Mouse (Mus musculus): ENCODE measurements at regions not wholly inside any gene's neighbourhood (a gene's known extent, or its start where the extent isn't known, plus 50 kb on each side); places are given as distances from the start of the nearest gene placed in this dataset.

DNA sequence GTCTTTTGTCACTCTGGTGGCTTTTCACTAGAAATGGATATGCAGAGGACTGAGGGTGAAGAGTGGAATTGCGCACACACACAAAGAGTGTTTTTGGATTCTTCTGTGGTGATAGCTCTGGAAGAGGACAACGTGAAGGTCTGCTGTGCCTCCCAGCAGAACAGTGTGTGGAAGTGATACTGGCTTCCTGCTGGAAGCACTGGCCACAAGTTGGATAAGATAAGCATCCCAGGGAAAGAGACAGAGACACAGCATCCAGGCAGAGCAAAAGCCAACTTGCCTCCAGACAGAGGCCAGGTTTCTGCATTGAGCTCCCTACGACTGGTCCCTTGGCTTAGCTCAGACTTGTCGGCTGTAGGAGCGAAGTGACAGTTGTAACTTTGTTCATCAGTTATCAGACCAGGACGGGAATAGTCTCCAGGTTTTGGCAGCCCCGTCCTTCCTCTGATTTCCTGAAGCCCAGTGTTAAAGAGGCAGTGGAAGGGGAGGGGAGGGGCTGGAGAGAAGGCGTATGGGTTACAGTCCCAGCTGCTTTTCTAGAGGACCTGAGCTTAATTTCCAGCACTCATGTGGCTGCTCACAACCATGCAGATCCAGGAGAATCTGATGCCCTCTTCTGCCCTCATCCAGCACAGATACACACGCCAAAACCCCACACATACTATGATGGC is 89.2 kb downstream of the Tmem170b start:
- no peak for DNase-seq (ENCODE audit: low read depth, low spot score)

DNA sequence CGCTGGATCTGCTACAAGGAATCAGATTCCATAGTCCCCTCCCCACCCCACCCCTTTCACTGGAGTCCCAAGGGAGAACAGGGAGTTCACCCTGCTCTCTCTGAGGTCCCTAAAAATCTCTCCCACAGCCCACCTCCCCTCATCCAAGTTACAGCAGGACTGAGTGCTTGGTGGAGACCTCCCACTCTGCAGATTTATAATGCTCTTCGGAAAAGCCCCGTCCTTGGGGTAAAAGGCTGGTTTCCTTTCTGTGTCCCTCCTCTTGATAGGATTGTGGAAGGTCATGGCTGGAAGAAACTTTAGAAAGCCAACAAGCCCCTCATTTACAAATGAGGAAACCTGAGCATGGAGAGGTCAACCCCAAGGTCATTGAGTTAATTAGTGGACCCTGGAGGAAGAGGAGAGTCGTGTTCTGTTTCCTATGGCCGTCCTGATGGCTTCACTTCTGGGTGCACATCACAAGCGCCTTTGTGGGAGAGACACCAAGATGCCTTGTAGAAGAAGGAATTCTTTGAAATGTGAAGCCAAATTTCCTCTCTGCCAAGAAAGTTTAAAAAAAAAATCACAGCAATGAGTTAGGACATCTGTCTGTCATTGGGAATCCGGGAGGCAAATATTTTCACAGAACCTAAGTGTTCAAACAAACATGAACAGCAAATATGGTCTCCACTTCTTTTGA is 91.2 kb downstream of the Tmem170b start:
- no peak for DNase-seq (ENCODE audit: low read depth, low spot score)

DNA sequence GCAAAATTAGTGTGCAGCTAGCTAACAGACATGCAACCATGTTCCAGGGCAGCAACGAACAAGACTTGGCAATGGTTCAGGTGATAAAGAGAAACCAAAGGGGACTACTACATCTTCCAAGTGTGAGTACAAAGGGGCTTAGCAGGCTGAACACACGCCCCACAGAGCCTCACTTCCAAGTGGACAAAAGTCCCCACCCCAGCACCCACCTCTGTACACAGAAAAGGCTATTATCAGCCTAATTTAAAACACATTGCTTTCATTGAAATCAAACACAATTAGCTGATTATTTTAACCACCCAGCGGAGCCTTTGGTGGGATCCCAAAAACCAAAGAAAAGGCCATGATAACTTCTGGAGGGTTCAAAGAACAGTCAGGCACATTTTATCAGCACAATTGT is 95.6 kb downstream of the Tmem170b start:
- DNase-seq (ENCODE audit: low read depth, low spot score): no peak

DNA sequence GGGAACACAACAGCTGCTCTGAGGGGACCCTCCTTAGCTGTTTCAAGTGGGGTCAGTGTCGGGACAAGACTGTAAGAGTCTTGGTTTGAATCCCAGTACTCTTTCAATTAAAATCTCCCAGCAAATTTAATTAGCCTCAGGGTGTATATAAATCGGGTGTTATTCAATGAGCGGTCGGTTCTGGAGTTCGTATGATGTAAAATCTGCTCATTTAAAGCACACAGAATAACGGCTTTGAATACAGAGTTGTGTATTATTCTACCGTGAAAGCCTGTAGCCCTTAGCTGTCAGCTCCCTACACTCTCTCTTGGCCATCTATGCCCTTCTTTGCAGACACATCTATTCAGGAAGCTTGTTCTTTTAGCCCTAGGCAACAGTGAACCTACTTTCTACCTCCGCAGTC is 96.1 kb downstream of the Tmem170b start:
- DNase-seq (ENCODE audit: low read depth, low spot score): no peak

DNA sequence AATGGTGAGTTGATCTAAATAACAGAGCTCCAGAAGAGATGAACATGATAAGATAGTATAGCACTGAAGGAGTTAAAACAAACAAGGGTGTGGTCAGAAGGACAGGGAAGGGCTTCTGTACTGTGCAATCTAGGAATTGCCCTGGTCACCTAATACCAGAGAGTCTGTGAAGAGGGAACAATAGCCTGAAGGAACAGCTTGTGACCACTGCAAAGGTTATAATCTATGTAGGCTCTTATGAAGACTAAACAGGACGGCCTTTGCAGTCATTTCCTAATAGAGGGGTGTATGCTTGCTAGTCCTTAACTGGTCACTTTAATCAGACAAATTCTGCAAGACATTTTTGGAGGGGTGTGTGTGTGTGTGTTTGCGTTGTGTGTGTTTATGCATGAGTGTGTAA is 97.5 kb downstream of the Tmem170b start:
- DNase-seq (ENCODE audit: low read depth, low spot score): no peak

DNA sequence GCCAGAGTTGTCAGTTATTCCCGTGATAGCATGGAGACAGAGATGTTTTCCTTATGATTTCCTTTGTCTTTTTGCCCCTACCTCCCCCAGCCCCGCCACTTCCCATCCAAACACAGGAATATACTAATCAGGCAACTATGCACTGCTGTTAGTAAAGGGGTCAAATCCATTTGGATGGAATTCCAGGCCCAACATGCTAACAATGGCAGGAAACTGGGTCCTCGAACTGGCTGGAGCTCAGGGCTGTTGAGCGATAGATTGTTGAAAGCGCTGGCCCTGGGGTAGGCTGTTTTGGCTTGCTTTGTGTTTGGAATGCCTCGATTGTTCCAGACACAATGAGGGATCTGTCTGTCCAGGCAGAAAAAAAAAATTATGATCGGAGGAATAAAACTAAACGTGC is 97.9 kb downstream of the Tmem170b start:
- no peak for DNase-seq (ENCODE audit: low read depth, low spot score)

DNA sequence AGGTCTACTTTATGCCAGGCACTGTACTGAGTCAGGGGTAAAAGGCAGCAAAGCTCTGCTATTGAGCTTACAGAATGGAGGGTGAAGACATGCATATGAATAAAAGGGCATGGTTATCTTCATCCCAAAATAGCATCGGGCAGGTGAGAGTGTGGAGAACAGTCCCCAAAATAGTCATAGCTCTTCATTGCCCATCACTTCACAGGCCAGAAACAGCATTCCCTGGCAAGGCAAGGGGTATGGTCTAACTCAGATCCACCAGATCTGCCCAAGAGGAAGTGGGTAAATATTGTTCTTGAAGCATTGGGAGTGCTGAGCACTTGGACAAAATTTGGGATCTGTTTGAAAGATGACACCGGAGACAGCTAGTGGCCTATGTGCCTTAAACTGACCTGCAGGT is 99.1 kb downstream of the Tmem170b start:
- no peak for DNase-seq (ENCODE audit: low read depth, low spot score)

DNA sequence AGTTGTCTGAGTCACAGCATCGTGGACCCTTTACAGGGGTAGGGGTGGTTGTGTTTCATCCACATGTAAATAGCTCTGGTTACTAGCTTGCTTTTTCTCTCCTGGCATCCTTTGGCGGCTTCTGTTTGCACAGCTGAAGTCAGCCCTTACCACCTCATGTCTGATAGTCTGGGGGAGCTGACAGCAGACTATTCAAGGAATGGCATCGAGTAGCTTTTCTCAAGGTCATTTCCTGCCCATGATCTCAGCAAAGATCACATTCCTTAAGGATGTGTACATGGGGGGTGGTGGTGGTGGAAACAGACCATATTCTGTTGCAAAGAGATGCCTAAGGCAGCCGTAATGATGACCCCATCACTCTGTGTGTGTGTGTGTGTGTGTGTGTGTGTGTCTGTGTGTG is 99.9 kb downstream of the Tmem170b start:
- DNase-seq (ENCODE audit: low read depth, low spot score): peak; percentile 85

DNA sequence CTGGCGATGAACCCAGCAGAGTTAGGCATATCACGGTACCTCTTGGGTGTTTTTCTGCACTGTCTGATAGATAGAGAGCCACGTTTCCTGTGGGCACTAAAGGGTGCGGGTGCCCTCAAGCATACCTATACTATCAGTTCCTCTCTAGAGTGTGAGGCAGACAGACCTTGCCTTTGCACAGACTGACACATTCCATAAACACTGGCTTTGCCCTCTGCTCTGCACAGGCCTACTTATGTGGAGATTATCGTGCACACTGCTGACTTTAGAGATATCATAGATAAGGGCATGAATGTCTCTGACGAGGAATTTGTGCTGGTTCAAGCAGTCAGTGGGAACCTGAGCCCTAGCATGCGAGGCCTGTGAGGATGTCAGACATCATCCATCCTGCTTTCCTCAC is 102.1 kb downstream of the Tmem170b start:
- DNase-seq (ENCODE audit: low read depth, low spot score): no peak

DNA sequence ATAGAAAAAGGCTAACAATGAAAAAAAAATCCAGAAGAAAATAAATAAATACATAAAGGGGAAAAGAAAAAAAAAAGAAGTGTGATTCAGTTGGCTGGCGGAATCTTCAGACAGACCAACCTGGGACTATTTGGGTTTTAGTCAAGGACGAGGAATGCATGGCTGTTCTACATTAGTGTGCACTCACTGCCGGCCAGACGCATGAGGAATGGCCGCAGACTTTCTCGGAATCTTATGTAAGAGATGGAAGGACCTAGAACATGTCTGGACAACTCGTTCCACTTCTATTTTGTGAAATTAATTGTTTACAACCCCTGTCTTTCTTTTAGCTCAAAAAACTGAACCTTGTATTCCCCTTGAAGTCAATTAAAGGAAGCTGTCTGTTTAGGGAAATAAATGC is 103.4 kb downstream of the Tmem170b start:
- peak; percentile 67 for DNase-seq (ENCODE audit: low read depth, low spot score)

DNA sequence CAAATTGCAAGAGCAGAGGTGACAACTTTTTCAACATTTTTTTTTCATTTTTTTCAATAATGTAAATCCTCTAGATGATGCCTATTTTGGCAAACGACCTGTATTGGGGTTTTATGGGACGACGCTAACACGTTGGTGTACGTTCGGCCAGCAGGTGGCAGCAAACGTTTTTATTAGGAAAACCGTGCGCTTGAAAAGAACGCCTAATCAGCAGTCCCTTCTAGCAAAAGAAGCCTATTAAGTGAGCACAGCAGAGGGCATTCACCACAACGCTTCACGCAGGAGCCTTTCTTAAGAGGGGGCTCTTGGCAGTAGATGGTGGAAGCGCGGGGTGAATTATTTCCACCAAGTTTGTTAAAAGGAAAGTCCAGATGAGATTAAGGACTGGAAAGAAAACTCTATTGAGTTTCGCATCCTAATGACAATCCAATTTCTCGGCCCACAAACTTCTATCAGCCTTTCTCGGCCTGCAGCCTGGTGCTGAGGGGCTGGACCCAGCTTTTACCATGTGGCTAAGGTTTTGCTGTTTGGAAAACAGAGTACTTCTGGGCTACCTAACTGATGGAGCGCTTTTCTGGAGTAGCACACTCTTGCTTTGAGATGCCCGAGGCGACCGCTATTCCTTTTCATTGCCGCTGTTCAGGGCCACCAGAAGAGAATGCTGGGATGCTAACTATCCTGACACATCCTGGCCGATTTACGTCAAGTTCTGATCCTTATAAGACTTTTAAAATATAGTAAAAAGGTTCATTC is 103.9 kb downstream of the Tmem170b start:
- DNase-seq (ENCODE audit: low read depth, low spot score): peak; percentile 95

DNA sequence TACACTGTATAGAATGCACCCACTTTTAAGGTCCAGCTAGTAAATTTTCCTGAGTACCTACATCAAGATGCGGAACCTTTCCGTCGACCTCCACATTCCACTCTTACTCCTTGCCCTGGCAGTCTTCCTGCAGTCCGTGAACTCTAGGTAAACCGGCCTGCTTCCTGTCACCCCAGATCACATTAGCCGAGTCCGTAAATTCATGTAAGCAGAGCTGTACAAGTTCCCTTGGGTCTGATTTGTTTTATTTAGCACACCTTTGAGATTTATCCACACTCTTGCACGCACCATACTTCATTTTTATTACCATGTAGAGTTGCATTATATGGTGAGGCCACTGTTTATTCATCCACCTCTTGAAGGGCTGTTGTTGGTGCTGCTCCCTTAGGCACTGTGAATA is 106.9 kb downstream of the Tmem170b start:
- DNase-seq (ENCODE audit: low read depth, low spot score): no peak
